Mouse (Mus musculus): ENCODE measurements around the gene Dzip1.

Gene Dzip1

DNA sequence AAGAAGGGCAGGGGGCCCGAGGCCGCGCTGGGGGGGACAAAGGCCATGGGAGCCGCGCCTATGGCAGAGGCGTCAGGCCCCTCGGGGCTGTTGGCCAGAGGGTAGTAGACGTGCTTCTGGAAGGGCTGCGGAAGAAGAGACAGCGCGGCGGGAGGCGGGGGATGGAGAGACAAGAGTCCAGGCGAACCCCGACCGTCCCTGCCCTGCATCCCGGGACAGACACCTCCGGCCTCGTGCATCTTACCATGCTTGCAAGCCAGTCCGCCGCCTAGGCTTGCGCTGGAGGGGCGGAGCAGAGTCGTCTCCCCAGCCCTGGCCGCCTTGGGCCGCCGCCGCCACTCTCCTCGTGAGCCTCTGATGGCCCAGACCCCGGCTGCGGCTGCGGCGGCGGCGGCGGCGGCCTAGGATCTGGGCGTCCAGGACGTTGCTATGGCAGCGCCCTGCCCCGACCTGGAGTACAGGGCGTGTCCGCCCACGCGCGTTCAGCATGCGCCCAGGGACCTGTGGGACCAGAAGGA lies 2.5 kb downstream of the Dzip1 start:
- no peak for DNase-seq (ENCODE audit: low read depth, low spot score)

DNA sequence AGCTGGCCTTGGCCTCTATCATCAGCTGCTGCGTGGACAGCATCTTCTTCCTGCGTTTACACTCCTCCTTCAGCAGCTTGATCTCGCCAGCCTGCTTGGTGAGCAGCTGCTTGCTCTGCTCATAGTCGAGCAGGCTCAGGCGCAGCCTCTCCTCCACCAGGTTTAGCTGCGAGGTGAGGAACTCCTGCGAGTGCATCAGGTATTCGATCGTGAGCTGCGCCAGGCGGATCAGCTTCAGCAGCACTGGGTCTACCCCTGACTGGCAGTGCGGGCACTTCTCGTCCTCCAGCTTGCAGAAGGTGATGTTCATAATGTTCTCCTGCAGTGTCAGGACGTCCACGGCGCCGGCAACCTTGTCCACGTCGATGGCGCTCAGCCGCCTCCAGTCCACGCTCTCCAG lies 3.0 kb downstream of the Dzip1 start:
- no peak for DNase-seq (ENCODE audit: low read depth, low spot score)

DNA sequence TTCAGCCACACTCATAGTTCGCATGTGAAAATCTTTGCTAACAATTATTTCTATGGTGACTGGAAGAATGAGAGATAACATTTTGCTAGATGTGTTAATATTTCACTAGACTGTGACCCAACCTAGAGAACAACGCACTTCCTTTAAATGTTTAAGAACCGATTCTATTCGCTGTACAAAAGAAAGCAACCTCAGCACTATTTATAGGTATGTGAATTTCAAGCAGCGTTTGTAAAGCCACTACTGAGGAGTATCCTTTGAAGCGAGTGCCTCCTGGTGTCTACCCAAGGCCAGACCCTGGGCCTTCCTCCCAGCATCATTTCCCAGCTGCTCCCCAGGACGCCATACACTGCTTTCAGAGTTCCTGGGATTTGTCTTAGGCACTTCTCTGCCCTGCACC lies 4.6 kb downstream of the Dzip1 start:
- DNase-seq (ENCODE audit: low read depth, low spot score), result no peak

DNA sequence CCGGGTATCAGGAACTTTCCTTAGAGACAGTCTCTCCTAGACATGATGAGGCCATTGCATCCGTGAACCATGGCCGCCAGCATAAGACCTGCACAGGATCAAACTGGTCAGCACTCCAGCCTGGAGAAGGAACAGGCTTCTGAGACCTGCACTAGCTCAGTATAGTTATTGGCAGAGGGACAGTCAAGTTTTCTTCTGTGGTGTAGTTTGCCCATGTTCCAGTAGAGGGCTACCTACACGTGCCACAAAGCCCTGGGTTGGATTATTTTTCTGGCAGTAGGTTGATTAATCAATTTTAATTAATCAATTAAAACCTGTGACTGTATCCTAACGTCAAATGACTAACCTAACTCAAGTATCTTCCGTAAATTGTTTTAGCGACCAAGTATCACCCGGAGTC lies 6.2 kb downstream of the Dzip1 start:
- no peak for DNase-seq (ENCODE audit: low read depth, low spot score)

DNA sequence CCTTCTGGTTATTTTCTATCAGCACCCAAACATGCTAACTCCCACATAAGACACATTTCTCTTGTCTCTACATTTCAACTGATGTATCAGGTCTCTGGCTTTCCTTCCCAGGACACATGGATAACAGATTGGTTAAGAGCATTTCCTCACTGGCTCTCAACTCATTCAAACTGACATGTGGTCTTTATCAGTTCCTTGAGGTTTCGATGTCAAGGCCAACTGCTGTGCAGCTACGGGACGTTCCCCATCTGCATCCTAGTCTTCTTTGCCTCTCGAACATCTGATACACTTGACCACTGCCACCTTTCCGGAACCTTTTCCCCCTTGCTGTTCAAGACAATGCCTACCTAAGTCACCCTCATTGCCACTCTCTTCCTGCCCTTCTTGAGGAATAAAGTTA lies 11.6 kb downstream of the Dzip1 start:
- DNase-seq (ENCODE audit: low read depth, low spot score), result no peak

DNA sequence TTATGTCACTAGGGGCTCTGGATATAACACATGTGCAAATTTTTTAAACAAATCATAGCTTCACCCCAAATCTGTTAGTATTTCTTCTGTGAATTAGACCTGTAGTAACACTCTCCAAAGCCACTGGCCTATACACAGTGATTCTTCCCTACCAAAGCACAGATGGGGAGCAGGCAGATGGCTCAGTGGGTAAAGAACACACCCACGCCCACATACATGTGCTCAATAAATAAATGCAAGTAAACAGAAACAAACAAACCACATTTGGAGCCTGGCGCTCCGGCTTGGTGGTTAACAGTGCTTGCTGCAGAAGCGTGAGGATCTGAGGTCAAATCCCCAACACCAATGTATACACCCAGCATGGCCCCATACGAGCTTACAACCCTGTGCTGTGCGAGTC lies 13.7 kb downstream of the Dzip1 start:
- DNase-seq (ENCODE audit: low read depth, low spot score), result no peak

DNA sequence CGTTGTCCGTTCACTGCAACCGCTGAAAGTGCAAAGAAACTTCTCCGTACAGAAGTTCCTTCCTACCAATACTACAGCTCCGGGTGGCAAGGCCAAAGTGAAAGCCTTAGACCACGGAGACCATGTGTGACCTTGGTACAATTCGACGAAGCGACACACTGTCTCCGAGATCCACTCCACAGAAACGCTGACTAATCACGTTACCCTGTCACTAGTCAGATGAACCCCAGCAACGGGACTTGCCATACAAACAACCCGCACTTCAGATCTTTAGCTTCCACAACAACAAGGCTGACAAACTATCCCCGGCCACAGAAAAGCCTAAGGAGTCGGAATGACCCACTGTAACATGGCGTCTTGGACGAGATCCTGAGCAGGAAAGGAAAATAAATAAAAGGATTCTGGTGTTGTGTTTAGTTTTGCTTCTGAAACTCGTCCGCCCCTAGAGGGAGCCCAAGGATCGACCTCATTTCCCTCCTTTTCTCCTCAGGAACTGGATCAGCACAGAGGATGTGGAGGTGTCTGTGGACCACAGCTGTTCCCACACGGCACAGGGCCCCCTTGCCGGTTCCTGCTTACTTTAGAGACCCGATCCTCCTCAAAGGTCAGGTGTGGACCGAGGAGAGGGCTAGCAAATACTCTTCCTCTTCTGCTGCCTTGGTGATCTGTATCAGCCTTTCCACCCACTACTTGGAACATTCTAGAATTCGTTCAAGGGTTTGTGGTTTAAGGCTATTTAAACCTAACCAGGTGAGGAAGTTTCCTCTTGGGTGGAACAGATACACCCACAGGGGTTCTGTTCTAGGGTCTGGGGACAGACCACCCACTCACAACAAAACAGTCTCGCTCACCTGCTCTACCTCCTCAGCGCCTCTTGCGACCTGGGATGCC lies 14.7 kb downstream of the Dzip1 start:
- DNase-seq (ENCODE audit: low read depth, low spot score), result no peak

DNA sequence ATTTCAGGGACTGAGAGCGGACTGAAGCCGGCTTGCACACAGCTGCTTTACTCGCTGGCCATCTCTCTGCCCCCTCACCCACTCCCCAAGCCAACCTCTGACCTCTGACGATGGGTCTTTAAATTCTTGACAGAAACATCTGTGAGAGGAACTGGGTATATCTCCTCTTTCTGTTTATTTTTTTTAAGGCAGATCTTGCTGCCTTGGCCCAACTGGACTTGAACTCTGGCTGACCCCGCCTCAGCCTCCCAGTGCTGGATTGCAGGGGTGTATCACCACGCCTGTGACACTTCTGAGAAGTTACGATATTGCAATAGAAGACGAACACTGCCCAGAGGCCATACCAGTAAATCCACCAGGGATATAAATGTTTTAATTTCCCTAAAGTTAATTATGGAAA lies 15.4 kb downstream of the Dzip1 start:
- no peak for DNase-seq (ENCODE audit: low read depth, low spot score)

DNA sequence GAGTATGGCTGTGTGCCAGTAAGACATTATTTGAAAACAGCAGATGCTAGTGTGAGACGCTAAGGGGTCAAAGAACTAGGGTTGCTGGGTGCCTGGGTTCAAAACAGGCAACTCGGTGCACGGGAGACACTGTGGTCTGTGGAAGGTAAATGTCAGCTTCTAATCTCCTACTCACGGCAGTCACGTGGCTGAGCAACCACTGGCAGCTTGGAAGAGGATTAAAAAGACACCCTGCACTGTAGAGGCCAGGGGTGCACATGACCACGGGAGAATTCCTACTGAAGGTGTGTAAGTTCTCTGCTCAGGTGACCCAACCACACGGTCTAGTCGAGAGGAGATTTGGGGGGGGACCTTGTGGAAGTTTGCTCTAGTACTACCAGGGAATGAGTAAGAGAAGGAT lies 17.7 kb downstream of the Dzip1 start:
- no peak for DNase-seq (ENCODE audit: low read depth, low spot score)

DNA sequence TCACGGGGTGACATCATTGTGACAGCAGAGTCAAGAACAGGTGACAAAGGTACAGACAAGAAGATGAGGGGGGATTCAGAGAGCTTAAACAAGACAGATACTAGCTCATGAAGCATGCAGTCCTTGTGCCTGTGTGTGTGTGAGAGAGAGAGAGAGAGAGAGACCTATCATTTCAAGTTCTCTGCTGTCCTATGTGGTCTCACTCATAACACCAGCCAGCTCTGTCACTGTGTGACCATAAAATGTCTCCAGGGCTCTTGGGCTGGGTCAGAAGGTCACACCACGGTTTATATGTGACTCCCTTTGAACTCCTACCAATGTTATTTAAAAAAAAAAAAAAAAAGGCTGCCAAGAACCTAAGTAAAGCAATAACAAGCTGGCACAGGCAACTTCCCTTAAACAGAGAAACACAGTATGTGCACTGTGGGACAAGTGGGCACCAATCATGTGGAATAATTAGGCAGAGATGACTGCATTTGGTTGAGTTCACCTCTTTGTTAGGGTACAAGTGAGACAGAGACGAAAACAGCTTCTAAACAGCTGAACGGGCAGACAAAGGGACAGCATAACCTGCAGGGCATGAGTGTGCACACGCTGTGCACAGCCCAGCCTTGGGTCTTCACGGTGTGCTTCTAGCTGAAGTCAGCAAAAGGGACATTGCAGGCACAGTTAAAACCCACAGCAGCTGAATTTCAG lies 21.2 kb downstream of the Dzip1 start:
- no peak for DNase-seq (ENCODE audit: low read depth, low spot score)

DNA sequence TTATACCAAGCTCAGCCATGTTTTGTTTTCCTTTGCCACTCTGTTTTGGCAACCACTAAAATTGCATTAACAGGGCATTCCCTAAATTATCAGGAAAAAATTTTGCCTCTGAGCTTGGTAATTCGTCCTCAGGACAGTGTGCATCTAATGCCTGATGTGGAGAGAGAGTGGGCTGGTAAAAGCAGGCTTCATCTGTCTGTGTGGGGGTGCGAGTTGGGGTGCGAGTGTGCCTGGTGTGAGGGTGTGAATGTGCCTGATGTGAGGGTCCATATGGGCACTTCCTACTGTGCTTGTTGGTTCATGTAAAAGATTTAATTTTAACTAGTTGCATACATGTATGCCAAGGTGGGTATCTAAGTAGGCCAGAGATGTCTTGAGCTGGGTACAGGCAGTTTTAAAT lies 21.9 kb downstream of the Dzip1 start:
- DNase-seq (ENCODE audit: low read depth, low spot score), result no peak

DNA sequence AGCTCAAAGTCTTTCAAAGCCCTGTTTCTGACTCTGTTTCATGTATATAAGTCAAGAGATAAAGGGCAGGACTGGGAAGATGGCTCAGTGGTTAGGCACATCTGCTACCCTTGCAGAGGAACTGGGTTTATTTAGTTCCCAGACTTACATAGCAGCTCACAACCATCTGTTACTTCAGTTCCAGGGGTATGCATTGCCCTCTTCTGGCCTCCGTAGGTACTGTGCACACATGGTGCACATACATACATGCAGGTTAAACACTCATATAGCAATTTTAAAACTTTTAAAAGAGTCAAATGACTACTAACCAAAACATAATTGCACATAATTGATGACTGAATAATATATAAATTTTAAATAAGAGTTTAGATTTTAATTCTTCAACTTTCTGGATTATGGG lies 24.3 kb downstream of the Dzip1 start:
- DNase-seq (ENCODE audit: low read depth, low spot score), result no peak

DNA sequence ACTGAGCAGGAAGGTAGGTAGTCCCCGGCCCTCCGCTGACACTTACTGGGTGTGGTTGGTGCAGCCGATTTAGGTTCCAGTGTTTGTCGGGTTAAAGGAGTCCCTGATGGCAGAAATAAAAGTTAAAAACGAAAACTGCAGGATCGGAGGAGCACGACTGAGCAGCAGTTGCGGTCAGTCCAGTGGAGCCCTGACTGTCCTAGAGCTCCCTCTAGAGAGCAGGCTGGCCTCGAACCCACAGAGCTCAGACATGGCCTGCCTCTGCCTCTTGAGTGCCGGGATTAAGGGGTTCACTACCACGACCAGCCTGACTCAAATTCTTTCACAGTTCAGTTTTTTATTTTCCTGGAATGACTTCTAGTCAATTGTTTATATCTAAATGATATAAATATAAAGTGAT lies 25.3 kb downstream of the Dzip1 start:
- DNase-seq (ENCODE audit: low read depth, low spot score), result no peak

DNA sequence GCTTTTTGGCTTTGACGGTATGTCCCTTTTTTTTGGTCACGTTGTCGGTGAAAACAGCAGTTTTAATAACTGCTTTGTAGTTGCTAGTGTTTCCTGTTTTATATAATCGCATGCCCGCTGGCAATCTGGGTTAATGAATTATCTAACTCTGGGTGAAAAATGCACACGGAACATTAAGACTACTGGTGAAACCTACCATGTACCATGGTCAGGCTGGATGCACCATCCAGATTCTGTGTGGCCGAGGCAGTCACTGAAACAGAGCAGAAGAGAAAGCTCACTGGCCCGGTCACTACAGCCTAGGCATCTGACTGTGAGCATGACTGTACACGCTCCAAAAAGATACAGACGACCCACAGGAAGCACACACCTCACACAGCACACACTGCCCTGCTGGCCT lies 29.6 kb downstream of the Dzip1 start:
- DNase-seq (ENCODE audit: low read depth, low spot score), result no peak

DNA sequence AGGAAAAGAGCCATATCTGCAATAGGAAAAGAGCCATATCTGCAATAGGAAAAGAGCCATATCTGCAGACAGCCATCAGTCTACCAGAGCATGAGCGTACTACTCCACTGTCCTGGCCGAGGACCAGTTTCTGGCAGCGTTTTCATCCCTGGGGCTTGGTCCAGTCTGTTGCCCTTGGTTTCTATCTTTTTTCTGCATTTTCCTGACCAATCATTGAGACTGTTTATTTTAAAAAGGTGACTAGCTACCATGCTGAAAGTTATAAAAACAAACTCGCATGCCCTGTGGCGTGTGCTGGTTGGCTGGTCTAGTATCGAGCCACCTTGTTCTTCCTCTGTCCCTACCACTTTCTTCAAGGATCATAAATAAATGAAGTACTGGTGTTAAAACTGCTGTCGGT lies 30.0 kb downstream of the Dzip1 start:
- DNase-seq (ENCODE audit: low read depth, low spot score), result no peak

DNA sequence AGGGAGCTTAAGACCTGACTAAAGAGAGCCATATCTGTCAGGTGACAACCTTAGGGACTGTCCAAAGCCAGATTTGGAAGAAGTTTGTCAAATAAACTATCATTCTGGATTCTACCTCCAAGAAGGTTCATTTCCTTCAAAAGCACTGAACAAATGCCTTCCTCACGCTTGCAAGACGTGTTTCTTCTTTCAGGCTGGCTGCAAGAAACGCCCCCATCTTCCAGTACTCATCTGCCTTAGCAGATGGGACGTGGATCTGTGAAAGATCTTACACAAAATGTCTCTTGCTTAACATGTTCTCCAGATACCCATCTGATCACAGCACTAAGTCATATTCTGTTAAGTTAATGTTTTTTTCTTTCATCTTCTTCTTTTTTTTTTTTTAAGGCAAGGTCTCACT lies 35.2 kb downstream of the Dzip1 start:
- DNase-seq (ENCODE audit: low read depth, low spot score), result no peak

DNA sequence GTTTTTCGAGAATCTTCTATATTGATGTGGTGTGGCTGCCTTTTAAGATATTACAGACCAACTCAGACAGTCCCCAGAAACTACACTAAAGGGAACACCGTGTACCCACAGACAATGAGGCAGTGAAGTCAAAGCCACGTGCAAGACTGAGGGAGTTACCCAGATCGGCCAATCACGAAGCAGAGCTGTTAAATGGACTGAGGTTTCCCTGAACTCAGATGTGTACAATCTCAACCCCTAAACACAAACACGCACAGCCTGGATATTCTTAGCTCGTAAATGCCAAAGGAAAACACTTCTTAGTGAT lies 41.1 kb downstream of the Dzip1 start:
- no peak for DNase-seq (ENCODE audit: low read depth, low spot score)

DNA sequence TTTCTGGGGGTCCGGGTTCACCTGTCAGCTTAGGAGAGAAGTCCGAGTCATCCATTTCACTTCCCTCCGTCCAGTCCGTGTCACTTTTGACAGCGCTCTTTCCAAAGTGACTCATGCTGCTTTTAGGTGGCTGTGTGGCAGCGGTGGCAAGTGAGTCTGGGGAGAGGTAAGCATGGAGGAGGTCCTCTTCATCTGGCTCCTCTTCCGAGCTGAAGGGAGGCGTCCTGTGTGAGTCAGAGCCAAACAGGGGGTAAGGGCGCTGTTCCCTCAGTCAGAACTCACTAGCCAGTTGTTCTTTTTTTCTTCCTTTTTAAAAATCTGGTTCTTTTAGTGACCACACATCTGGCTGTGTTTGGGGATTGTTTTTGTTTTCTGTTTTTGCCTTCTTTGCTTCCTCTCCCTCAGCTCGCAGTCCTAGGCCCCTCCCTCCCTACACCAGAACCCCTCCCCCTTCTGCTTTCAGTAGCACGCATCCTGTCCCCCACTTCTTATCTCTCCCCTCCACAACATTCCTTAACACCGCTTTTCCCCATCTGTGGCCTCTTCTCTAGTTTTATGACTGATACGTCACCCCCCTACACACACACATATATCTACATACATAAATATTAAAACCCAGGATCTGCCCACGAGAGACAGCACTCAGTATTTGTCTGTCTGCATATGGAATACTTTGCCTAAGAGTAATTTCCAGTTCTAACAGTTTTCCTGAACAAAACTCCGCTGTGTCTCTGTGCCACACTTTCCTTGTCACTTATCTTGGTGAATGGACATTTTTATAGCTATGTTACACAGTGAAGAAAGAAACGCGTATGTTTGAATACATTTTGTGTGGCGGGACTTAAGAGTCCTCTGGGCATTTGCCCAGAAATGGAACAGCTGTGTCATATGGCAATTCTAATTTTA lies 41.7 kb downstream of the Dzip1 start:
- DNase-seq (ENCODE audit: low read depth, low spot score), result no peak

DNA sequence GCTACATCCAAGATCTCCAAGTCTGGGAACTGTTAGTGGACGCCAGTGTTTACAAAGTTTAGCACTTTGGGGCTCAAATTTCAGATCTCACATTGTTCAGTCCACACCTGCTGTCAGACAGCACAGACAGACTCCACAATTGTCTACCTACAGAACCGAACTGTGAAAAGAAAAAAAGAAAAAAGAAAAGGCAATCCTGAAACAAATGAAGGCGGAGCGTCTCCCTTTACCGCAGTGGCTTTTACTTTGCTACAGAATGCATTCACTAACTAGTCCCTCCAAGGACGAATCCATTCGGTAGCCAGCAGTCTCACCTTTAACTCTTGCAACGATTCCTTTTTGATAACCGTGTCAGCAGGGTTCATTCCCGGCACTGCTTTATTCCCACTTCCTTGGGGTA lies 44.6 kb downstream of the Dzip1 start:
- DNase-seq (ENCODE audit: low read depth, low spot score), result no peak

DNA sequence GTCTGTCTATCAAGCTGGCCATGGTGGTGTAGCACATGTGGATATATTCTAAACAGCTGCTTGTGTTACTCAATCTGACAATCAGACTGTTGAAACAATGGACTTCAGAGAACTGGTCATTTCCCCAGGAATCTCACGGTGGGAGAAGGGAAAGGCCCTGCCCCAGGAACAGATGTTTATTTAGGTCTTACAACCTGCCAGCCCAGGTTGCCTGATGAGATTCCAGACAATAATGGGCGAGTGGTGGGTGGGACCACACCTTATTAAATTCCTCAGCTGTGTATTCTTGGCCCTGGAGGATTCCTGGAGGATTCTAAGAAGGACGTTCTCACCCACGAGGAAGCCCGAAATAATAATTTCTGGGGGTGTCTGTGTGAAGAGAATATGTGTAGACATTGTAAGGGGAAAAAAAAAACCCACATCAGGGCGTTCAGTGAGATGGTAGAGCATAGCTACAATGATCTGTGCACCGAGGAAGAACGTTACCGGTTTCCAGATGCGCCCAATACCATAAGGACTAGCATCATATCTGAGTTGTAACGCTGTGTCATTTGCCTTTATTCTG lies 46.8 kb downstream of the Dzip1 start:
- no peak for DNase-seq (ENCODE audit: low read depth, low spot score)

DNA sequence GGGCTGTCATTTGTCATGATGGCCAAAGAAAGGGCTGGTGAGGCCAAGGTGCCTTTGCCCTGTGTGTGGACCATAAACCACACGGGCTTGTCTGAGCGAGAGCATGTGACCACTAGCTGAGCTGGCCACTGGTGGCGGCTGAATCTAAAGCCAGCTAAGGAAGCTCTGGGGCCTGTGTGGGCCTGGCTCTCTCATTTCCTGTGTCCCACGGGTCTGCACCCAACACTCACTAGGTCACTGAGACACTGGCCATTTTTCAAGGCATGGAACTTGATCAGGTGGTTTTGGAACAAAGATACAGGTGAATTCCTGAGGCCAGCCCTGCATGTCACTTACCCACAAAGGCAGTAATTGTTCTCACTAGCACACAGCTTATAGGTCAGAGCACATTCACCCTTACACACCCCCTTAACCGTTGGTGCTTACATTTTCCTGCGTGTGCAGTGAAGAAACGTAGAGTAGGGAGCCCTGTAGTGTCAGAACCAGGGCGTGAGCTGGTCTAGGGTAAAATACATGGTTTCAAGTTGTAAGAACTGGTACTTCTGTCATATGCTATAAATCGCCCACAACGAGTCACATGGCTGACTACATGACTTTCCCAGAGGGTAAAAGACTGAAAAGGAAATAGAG lies 50.4 kb downstream of the Dzip1 start:
- no peak for DNase-seq (ENCODE audit: low read depth, low spot score)

Measured in retina, postnatal 7 days (tissue).